Mouse (Mus musculus) kidney, postnatal 0 days (tissue): ENCODE measurements around the gene Psmc3ip. TPM values are rescaled to one million over a fixed set of nuclear protein-coding genes. Genes with fewer than 3 reads are reported as not detected.
A peak's percentile ranks its signal among the peaks of the same experiment; 100 is the strongest.

ENCODE experiments used
- ATAC-seq: fragments of 200-750 bp; cut with Nextera tagmentation; replicated peaks from 2 replicates; pipeline ENCODE4 v1.8.0; 2017; ENCODE audit warnings: low read depth, moderate number of reproducible peaks, moderate TSS enrichment, moderate library complexity; ENCODE audit not compliant: low FRiP score
- DNase-seq: peaks from one replicate; pipeline ENCODE4 v3.0.0-alpha.2; 2016; ENCODE audit warnings: low spot score
- H3K27ac ChIP-seq: fragments of 300-500 bp; sonication (generic); 2 replicates; pipeline ENCODE4 v1.5.1; 2014; ENCODE audit warnings: mild to moderate bottlenecking
- H3K27me3 ChIP-seq: fragments of 300-500 bp; sonication (generic); 2 replicates; pipeline ENCODE4 v1.6.1; 2014; ENCODE audit warnings: low read length, mixed read lengths; ENCODE audit not compliant: insufficient read depth
- H3K36me3 ChIP-seq: fragments of 300-500 bp; sonication (generic); 2 replicates; pipeline ENCODE4 v1.6.1; 2014; ENCODE audit warnings: low read length, mixed read lengths; ENCODE audit not compliant: insufficient read depth
- H3K4me1 ChIP-seq: fragments of 300-500 bp; sonication (generic); replicated peaks from 2 replicates; pipeline ENCODE4 v1.6.1; 2014; ENCODE audit warnings: antibody characterized with exemption, low read length, mixed read lengths; ENCODE audit not compliant: insufficient read depth
- H3K4me2 ChIP-seq: fragments of 300-500 bp; sonication (generic); 2 replicates; pipeline ENCODE4 v1.6.1; 2014; ENCODE audit warnings: mild to moderate bottlenecking, low read length, moderate library complexity, mixed read lengths
- H3K4me3 ChIP-seq: fragments of 300-500 bp; sonication (generic); replicated peaks from 2 replicates; pipeline ENCODE4 v1.5.1; 2014; ENCODE audit warnings: low read depth, low read length
- H3K9ac ChIP-seq: fragments of 300-500 bp; sonication (generic); 2 replicates; pipeline ENCODE4 v1.6.1; 2014; ENCODE audit warnings: low read depth, low read length
- H3K9me3 ChIP-seq: fragments of 300-500 bp; sonication (generic); replicated peaks from 2 replicates; pipeline ENCODE4 v1.6.1; 2016; ENCODE audit warnings: low read length, inconsistent platforms, mixed read lengths
- CTCF ChIP-seq: IDR thresholded peaks from 2 replicates; pipeline ENCODE4 v1.5.1; 2016; ENCODE audit warnings: antibody characterized with exemption, low read depth, mild to moderate bottlenecking, moderate library complexity
- WGBS: fragments of 180-500 bp; shearing (Covaris S2); extraction: QIAGEN DNeasy Blood & Tissue Kit; methylation state at CpG from one replicate; pipeline ENCODE4 v1.1.7; 2014; 5-methylcytosine and 5-hydroxymethylcytosine counted together
- polyA plus RNA-seq: library from polyadenylated mRNA; unstranded; fragments of >200 nt; fragmentation: Nextera tagmentation; extraction: Ambion mirVana; gene quantifications from 2 replicates; pipeline ENCODE4 v1.2.1, GENCODE M21; 2015

The Psmc3ip gene
- polyA plus RNA-seq, 1 experiment from 2014 or later, result 23.2 TPM

DNA sequence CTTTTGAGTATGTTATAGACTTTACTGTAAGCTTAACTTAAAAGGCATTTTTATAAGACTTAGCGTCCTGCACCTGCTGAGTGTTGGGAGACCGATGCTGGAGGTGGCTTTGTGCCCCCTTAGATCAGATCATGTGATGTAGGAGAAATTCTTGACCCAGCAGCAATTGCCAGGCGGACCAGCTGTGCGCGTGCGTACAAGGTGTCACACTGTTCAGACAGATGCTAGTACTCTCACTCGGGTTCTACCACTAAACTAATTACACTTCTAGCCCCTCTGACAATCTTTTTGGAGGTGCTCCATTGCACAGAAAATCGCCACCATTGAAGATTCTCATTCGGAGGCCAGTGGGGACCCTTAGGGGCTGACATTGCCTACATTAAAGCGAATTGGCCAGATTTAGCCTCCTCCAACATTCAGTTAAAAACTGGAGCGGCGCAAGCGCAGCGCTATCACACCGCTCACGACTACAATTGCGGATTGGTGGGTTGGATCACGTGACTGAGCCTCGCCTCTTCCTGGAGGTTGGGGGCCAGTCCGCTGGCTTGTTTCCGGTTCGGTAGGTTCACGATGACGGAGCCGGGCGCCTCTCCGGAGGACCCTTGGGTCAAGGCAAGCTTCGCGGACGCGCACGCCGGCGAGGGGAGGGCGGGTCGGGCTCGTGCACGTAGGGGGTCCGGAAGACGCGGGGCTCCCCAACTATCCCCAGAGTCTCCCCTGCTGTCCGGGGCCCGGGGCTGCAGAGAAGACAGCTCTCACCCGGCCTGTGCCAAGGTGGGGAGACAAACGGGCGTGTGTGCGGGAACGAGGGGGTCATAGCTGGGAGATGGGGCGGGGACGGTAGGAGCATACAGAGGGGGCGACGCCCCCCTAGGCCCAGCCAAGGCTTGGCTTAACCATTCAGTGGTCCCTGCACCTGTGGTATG is 8.2 kb downstream of the Psmc3ip start, which contains the start of gene Mlx:
TSS of gene Mlx (plus strand) at position 522 of the 926 bp plus-strand sequence.
- DNase-seq (peak; percentile 97), ATAC-seq (peak; percentile 78)
- TF ChIP-seq CTCF, result no peak
- H3K9me3 ChIP-seq, result no peaks in the 10 kb centered on the region
- peaks cover 20% of the 10 kb centered on the region for H3K4me1 ChIP-seq
- WGBS, result 1% methylated on average over 52 of the region's 52 CpGs
- H3K9ac ChIP-seq, result peak within 1 kb of the TSS; percentile 81
- peak within 1 kb of the TSS; percentile 96 for H3K4me2 ChIP-seq
- H3K27me3 ChIP-seq, result no peaks in the 10 kb centered on the region
- peak within 1 kb of the TSS; percentile 88 for H3K27ac ChIP-seq
- peak within 1 kb of the TSS; percentile 64 for H3K4me3 ChIP-seq
- peaks cover 38% of the 10 kb centered on the region for H3K36me3 ChIP-seq

DNA sequence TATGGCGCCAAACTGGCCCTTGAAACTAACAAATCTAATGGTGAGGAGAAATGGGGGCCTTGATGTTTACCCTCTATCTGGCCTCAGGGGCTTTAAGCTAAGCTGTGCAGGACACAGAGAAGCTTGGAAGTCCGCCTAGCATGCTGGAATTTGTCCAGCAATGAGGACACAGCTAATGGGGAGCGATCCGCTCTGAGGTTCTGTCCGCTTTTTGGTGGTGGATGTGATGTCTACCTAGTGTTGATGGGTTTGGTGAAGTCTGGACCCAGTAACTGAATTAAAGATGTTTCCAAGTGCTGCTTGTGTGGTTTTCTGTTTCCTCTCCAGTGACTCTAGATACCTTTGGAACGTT is 8.9 kb downstream of the Psmc3ip start:
- Histone ChIP-seq H3K9ac (peak overlapping the region; percentile 81; the same call in 1 of the 2 replicates), H3K4me3 (peak overlapping the region; percentile 64; the same call in 1 of the 2 replicates), H3K4me1 (peaks cover 26% of the 10 kb centered on the region), H3K27ac (peak overlapping the region; percentile 88), H3K27me3 (no peaks in the 10 kb centered on the region), H3K4me2 (peak overlapping the region; percentile 96), H3K9me3 (no peaks in the 10 kb centered on the region), H3K36me3 (peaks cover 31% of the 10 kb centered on the region)
- TF ChIP-seq CTCF, result no peak
- no peak for DNase-seq
- no peak for ATAC-seq
- WGBS, result 79% methylated on average over 6 of the region's 6 CpGs

DNA sequence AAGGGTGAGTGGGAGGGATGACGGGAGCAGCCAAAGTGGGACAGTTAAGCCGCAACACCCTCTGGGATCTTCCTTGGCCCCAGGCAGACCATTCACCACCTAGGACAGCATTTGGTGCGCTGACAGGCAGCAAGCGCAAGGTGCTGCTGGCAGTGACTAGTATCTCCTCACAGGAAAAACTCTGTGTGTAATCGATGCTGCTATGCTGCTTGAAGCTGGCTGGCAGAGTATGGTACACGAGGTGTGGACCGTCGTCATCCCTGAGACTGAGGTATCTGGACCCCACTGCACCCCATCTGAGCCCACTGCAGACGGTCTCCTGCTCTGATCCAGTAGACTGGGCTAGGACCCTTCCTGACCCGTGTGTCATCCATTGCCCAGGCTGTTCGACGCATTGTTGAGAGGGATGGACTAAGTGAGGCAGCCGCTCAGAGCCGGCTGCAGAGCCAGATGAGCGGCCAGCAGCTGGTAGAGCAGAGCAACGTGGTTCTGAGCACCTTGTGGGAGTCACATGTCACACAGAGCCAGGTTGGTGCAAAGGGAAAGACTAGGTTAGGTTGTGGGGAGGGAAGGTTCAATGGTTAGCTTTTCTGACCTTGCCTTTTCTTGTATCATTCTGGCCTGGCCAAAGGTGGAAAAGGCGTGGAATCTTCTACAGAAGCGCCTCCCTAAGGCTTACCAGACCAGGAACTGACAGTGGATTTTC is 9.5 kb downstream of the Psmc3ip start:
- no peak overlapping the region for H3K4me3 ChIP-seq
- no peaks in the 10 kb centered on the region for H3K9me3 ChIP-seq
- H3K4me2 ChIP-seq, result no peak overlapping the region
- no peak for TF ChIP-seq CTCF
- ATAC-seq (no peak), DNase-seq (no peak)
- peak overlapping the region; percentile 88 for H3K27ac ChIP-seq
- 92% methylated on average over 18 of the region's 18 CpGs for WGBS
- no peak overlapping the region for H3K9ac ChIP-seq
- peaks cover 26% of the 10 kb centered on the region for H3K36me3 ChIP-seq
- peaks cover 26% of the 10 kb centered on the region for H3K4me1 ChIP-seq
- H3K27me3 ChIP-seq, result no peaks in the 10 kb centered on the region

DNA sequence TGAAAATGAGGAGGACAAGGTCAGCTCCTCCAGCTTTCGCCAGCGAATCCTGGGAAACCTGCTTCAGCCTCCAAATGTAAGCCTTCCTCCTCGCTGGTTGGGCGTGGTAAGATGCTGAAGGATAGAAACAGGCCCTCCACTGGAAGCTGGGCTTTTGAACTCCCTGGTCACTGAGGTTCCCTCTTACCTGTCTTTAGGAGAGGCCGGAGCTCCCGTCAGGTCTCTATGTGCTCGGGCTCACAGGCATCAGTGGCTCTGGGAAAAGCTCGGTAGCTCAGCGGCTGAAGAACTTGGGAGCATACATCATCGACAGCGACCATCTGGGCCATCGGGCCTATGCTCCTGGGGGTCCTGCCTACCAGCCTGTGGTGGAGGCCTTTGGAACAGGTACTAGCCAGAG is 10.4 kb downstream of the Psmc3ip start:
- Histone ChIP-seq H3K27ac (no peak overlapping the region), H3K9me3 (no peaks in the 10 kb centered on the region), H3K4me3 (no peak overlapping the region), H3K27me3 (peaks cover 9% of the 10 kb centered on the region; the same call in 1 of the 2 replicates), H3K4me1 (peaks cover 27% of the 10 kb centered on the region), H3K9ac (no peak overlapping the region), H3K36me3 (peaks cover 16% of the 10 kb centered on the region), H3K4me2 (no peak overlapping the region)
- no peak for ATAC-seq
- no peak for DNase-seq
- no peak for TF ChIP-seq CTCF
- WGBS, result 96% methylated on average over 12 of the region's 12 CpGs

DNA sequence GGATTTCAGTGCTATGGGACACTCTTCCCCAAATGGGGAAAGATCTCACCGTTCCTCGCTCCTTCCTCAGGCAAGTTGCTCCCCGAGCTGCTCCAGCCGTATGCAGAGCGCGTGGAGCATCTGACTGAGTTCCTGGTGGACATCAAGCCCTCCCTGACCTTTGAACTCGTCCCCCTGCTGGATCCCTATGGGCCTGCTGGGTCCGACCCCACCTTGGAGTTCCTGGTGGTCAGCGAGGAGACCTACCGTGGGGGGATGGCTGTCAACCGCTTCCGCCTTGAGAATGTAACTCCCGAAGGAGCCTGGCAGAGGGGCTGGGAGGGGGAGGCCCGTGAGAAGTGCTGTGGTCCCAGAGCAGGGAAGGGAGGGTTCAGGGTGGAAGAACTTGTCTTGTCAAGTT is 11.0 kb downstream of the Psmc3ip start:
- WGBS, result 82% methylated on average over 14 of the region's 14 CpGs
- peaks cover 32% of the 10 kb centered on the region for H3K4me1 ChIP-seq
- H3K36me3 ChIP-seq, result peaks cover 10% of the 10 kb centered on the region; the same call in 1 of the 2 replicates
- no peak for TF ChIP-seq CTCF
- H3K4me2 ChIP-seq, result no peak overlapping the region
- H3K9ac ChIP-seq, result no peak overlapping the region
- peaks cover 15% of the 10 kb centered on the region; the same call in 1 of the 2 replicates for H3K27me3 ChIP-seq
- H3K4me3 ChIP-seq, result no peak overlapping the region
- no peak for DNase-seq
- H3K9me3 ChIP-seq, result no peaks in the 10 kb centered on the region
- ATAC-seq, result no peak
- H3K27ac ChIP-seq, result no peak overlapping the region

DNA sequence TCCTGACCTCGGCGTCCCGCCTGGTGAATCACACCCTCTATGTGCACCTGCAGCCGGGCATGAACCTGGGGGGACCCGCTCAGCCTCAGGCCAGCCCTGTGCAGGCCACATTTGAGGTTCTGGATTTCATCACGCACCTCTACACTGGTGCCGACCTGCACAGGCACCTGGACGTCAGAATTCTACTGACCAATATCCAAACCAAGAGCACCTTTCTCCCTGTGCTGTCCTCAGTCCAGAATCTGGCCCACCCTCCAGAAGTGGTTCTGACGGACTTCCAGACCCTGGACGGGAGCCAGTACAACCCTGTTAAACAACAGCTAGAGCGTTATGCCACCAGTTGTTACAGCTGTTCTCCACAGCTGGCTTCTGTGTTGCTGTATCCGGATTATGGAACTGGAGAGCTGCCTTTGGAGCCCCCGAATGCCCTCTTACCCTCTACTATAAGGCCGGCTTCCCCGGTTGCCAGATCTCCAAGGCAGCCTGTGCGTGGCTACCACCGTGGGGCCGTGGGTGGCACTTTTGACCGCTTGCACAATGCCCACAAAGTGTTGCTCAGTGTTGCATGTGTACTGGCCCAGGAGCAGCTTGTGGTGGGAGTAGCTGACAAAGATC is 12.0 kb downstream of the Psmc3ip start:
- peaks cover 32% of the 10 kb centered on the region for H3K4me1 ChIP-seq
- peak overlapping the region; percentile 72 for H3K4me3 ChIP-seq
- ATAC-seq (peak; percentile 26), DNase-seq (no peak)
- peak overlapping the region; percentile 93 for H3K27ac ChIP-seq
- peak overlapping the region; percentile 83 for H3K9ac ChIP-seq
- no peaks in the 10 kb centered on the region for H3K9me3 ChIP-seq
- H3K4me2 ChIP-seq, result peak overlapping the region; percentile 86
- peaks cover 10% of the 10 kb centered on the region; the same call in 1 of the 2 replicates for H3K36me3 ChIP-seq
- WGBS, result 30% methylated on average over 19 of the region's 19 CpGs
- peaks cover 26% of the 10 kb centered on the region for H3K27me3 ChIP-seq
- TF ChIP-seq CTCF, result no peak
